Mouse (Mus musculus) erythroblast, embryonic 14.5 days (primary cell): ENCODE results near the gene Gm4922.

Source experiments
- GATA1 ChIP-seq: IDR thresholded peaks from 2 replicates; pipeline ENCODE4 v1.6.1; 2012; ENCODE audit warnings: low read length, inconsistent platforms, mixed read lengths
- TAL1 ChIP-seq: IDR thresholded peaks from 3 replicates; pipeline ENCODE4 v1.6.1; 2012; ENCODE audit warnings: low read length, inconsistent platforms, mixed read lengths

GRCm38 (mm10) chr10:18827936-18828335, 41.3 kb upstream of the Gm4922 start:
- no peak for TF ChIP-seq GATA1
- TF ChIP-seq TAL1 = no peak
